Mouse (Mus musculus) midbrain, embryonic 16.5 days (tissue): ENCODE measurements at regions not wholly inside any gene's neighbourhood (a gene's known extent, or its start where the extent isn't known, plus 50 kb on each side); places are given as distances from the start of the nearest gene placed in this dataset.

ENCODE experiments used
- ATAC-seq: fragments of 200-750 bp; cut with Nextera tagmentation; 2 replicates; pipeline ENCODE4 v1.8.0; 2017; ENCODE audit warnings: moderate TSS enrichment
- H3K27ac ChIP-seq: fragments of 300-500 bp; sonication (generic); 2 replicates; pipeline ENCODE4 v1.5.1; 2014; ENCODE audit warnings: mild to moderate bottlenecking, low read length, mixed read lengths
- H3K27me3 ChIP-seq: fragments of 300-500 bp; sonication (generic); 2 replicates; pipeline ENCODE4 v1.6.1; 2014; ENCODE audit warnings: low read depth, low read length, mixed read lengths; ENCODE audit not compliant: control insufficient read depth, insufficient read depth
- H3K36me3 ChIP-seq: fragments of 300-500 bp; sonication (generic); 2 replicates; pipeline ENCODE4 v1.6.1; 2014; ENCODE audit warnings: mild to moderate bottlenecking, low read length, moderate library complexity, mixed read lengths; ENCODE audit not compliant: control insufficient read depth, insufficient read depth
- H3K4me1 ChIP-seq: fragments of 300-500 bp; sonication (generic); 2 replicates; pipeline ENCODE4 v1.6.1; 2014; ENCODE audit warnings: mild to moderate bottlenecking, low read length, mixed read lengths; ENCODE audit not compliant: control insufficient read depth, insufficient read depth
- H3K4me2 ChIP-seq: fragments of 300-500 bp; sonication (generic); 2 replicates; pipeline ENCODE4 v1.6.1; 2014; ENCODE audit warnings: mild to moderate bottlenecking, low read length, mixed read lengths
- H3K4me3 ChIP-seq: fragments of 300-500 bp; sonication (generic); 2 replicates; pipeline ENCODE4 v1.5.1; 2014; ENCODE audit warnings: low read depth, mild to moderate bottlenecking, low read length, moderate library complexity, mixed read lengths
- H3K9ac ChIP-seq: fragments of 300-500 bp; sonication (generic); 2 replicates; pipeline ENCODE4 v1.6.1; 2014; ENCODE audit warnings: low read depth, low read length, mixed read lengths
- H3K9me3 ChIP-seq: fragments of 300-500 bp; sonication (generic); replicated peaks from 2 replicates; pipeline ENCODE4 v1.6.1; 2014; ENCODE audit warnings: mild to moderate bottlenecking, low read length, mixed read lengths; ENCODE audit not compliant: control insufficient read depth, poor library complexity, severe bottlenecking
- WGBS: fragments of 180-500 bp; shearing (Covaris S2); extraction: QIAGEN DNeasy Blood & Tissue Kit; methylation state at CpG from one replicate; pipeline ENCODE4 v1.1.7; 2014; 5-methylcytosine and 5-hydroxymethylcytosine counted together

DNA sequence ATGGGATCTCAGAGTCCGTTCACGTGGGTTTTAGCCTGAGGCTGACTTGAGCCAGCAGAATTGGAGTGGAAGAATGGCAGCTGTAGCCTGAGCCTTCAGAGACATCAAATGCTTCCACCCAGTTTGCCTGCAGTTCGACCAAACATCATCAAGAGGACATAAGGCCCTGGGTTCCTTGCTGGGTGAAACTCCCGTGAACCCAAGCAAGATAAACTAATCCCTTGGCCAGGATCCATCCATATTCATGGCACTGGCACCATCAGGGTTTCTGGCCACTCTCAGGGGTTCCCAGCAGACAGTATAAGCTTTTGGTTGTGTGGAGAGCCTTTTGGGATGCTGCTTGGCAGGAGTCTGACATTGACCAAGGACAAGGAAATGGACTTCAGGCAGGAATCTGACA is 77.7 kb upstream of the Krtap11-1 start:
- Histone ChIP-seq H3K9me3 (no peaks in the 10 kb centered on the region), H3K4me2 (no peak overlapping the region), H3K9ac (no peak overlapping the region), H3K4me3 (no peak overlapping the region), H3K36me3 (no peaks in the 10 kb centered on the region), H3K27me3 (no peaks in the 10 kb centered on the region), H3K4me1 (no peaks in the 10 kb centered on the region), H3K27ac (no peak overlapping the region)
- ATAC-seq: no peak
- 78% methylated on average over 4 of the region's 4 CpGs for WGBS

DNA sequence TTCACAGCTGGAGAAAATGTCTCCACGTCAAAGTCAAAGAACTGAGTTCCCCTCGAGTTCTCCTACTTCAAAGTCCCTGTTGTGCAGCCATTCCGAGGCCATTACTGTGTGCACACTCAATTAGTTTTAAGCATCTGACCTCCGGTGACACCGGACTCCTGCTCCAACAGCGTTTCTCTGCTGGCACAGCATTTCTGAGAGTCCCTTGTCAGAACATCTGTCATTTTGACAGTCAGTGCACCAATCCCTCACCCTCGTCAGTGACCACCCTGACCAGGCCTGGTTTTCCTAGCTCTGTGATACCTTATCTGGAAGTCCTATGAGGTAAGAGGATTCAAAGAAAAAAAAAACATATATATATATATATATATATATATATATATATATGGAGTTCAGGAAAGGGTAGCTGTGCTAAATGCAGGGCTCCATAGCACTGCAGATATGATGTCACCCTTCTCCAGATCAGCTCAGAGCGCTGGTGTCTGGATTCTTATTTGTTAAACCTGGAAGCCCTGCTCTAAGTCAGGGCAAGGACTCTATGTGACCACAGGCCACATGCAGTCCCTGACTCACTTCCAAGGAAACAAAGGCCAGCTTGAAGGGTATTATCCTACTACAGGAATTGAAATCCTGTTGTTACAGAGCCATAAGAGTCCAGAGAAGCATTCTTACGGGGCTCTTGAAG is 63.1 kb upstream of the Krtap11-1 start:
- Histone ChIP-seq H3K4me1 (no peaks in the 10 kb centered on the region), H3K36me3 (no peaks in the 10 kb centered on the region), H3K9me3 (no peaks in the 10 kb centered on the region), H3K27me3 (no peaks in the 10 kb centered on the region), H3K27ac (no peak overlapping the region), H3K4me3 (no peak overlapping the region), H3K4me2 (no peak overlapping the region), H3K9ac (no peak overlapping the region)
- WGBS: 49% methylated on average over 9 of the region's 9 CpGs
- ATAC-seq: no peak

DNA sequence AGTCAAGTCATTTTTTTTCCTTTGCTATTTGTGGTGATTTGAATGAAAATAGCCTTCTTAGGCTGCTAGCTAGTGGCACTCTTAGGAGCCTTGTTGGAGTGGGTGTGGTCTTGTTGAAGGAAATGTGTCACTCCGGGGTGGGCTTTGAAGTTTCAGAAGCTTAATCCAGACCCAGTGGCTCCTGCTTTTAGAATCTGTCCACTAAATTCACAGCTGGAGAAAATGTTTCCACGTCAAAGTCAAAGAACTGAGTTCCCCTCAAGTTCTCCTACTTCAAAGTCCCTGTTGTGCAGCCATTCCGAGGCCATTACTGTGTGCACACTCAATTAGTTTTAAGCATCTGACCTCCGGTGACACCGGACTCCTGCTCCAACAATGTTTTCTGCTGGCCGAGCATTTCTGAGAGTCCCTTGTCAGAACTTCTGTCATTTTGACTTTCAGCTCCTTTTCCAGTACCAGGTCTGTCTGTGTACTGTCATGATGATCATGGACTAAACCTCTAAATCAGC is 61.2 kb upstream of the Krtap11-1 start:
- no peaks in the 10 kb centered on the region for H3K36me3 ChIP-seq
- WGBS: 18% methylated on average over 6 of the region's 6 CpGs

DNA sequence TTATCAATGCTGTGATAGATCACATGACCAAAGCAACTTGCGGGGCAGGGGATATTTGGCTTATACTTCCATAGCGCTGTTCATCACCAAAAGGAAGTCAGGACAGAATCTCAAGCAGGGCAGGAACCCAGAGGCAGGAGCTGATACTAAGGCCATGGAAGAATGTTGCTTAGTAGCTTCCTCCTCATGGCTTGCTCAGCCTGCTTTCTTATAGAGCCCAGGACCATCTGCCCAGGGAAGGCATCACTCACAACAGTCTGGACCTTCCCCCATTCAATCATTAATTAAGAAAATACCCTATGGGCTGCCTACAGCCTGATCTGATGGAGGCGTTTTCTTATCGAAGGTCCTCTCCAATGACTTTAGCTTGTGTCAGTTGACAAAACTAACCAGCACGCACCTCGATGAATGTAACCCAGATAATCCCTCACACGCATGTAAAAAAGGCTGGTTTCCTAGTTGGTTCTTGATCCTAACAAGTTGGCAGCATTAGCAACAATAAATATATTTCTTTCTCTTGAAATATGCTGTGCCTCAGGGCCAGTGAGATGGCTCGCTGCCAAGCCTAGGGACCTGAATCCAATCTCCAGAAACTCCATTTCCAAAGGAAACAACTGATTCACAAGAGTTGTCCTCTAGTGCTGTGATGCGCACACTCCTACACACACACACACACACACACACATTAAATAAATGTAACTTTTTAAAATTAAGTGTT is 60.6 kb upstream of the Krtap11-1 start:
- Histone ChIP-seq H3K4me2 (no peak overlapping the region), H3K27ac (no peak overlapping the region), H3K36me3 (no peaks in the 10 kb centered on the region), H3K9ac (no peak overlapping the region), H3K27me3 (no peaks in the 10 kb centered on the region), H3K4me1 (no peaks in the 10 kb centered on the region), H3K4me3 (no peak overlapping the region), H3K9me3 (no peaks in the 10 kb centered on the region)
- ATAC-seq: no peak
- WGBS: 93% methylated on average over 9 of the region's 9 CpGs

More for the DNA sequence above, 61.2 kb upstream of the Krtap11-1 start:
- H3K4me2 ChIP-seq: no peak overlapping the region
- no peaks in the 10 kb centered on the region for H3K27me3 ChIP-seq
- no peak for ATAC-seq
- no peaks in the 10 kb centered on the region for H3K4me1 ChIP-seq
- H3K9ac ChIP-seq: no peak overlapping the region
- no peak overlapping the region for H3K27ac ChIP-seq
- no peak overlapping the region for H3K4me3 ChIP-seq
- H3K9me3 ChIP-seq: no peaks in the 10 kb centered on the region

DNA sequence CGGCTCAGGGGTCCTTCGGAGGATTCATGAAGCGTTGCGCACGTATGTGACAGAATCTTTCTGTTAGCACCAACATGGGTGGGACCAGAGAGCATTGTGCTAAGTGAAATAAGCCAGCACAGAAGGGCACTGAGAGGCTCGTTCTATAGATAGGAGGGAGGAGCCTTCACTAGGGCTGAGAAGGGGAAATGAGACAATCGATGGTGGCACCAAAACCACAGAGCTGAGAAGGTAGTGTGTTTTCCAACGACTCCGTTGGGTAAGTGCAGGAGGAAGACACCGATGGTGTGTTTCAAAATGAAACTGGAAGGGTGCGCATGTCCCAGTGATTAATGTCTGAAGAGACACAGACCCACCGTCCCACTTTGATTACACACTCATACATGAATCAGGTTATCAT is 54.7 kb upstream of the Krtap11-1 start:
- Histone ChIP-seq H3K4me2 (no peak overlapping the region), H3K4me1 (no peaks in the 10 kb centered on the region), H3K9me3 (no peaks in the 10 kb centered on the region), H3K36me3 (no peaks in the 10 kb centered on the region), H3K27me3 (no peaks in the 10 kb centered on the region), H3K4me3 (no peak overlapping the region), H3K27ac (no peak overlapping the region), H3K9ac (no peak overlapping the region)
- 98% methylated on average over 12 of the region's 12 CpGs for WGBS
- no peak for ATAC-seq

DNA sequence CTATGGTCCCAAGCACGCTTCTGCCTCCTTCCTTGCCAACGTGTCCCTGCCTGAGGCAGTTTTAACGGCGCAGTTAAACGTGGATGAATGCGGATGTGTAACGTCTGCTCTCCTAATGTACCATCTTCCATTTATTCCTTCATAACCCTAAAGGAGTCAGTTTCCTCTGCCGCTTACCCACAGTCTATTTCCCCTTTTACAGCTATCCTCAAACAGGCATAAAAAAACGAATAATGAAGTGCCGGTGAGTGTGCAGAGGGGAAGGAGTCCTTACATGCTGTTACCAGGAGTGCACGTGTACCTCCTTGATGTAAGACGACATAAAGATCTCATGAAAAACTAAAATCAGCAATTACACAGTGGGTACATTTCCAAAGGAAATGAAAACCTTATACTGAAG is 54.3 kb upstream of the Krtap11-1 start:
- H3K36me3 ChIP-seq: no peaks in the 10 kb centered on the region
- WGBS: 90% methylated on average over 12 of the region's 12 CpGs
- H3K9me3 ChIP-seq: no peaks in the 10 kb centered on the region
- H3K9ac ChIP-seq: no peak overlapping the region
- no peak for ATAC-seq
- H3K4me2 ChIP-seq: no peak overlapping the region
- H3K27me3 ChIP-seq: no peaks in the 10 kb centered on the region
- no peaks in the 10 kb centered on the region for H3K4me1 ChIP-seq
- H3K27ac ChIP-seq: no peak overlapping the region
- no peak overlapping the region for H3K4me3 ChIP-seq
